Mouse (Mus musculus) liver, embryonic 14.5 days (tissue): Measurements from ENCODE around the gene Fbxw4. TPM values are rescaled to one million over a fixed set of nuclear protein-coding genes. Genes with fewer than 3 reads are reported as not detected.
A peak's percentile ranks its signal among the peaks of the same experiment; 100 is the strongest.

Experiments
- ATAC-seq: fragments of 200-750 bp; cut with Nextera tagmentation; 2 replicates; pipeline ENCODE4 v1.8.0; 2017; ENCODE audit warnings: moderate number of reproducible peaks, mild to moderate bottlenecking, moderate library complexity; ENCODE audit not compliant: insufficient read depth
- DNase-seq, 3 experiments: peaks; one replicate each; pipeline ENCODE4 v3.0.0-alpha.2; 2012 to 2013; ENCODE audit warnings: low read depth in 3 of 3, low spot score in 3 of 3
- H3K27ac ChIP-seq: fragments of 300-500 bp; sonication (generic); 2 replicates; pipeline ENCODE4 v1.5.1; 2014; ENCODE audit warnings: moderate library complexity, mild to moderate bottlenecking, control low read depth, inconsistent platforms
- H3K27me3 ChIP-seq: fragments of 300-500 bp; sonication (generic); 2 replicates; pipeline ENCODE4 v1.6.1; 2014; ENCODE audit warnings: mild to moderate bottlenecking, low read length, moderate library complexity; ENCODE audit not compliant: control insufficient read depth, insufficient read depth
- H3K36me3 ChIP-seq: fragments of 300-500 bp; sonication (generic); replicated peaks from 2 replicates; pipeline ENCODE4 v1.6.1; 2014; ENCODE audit warnings: low read depth; ENCODE audit not compliant: control insufficient read depth, insufficient read depth
- H3K4me1 ChIP-seq, 2 experiments: fragments of 200-500 bp in 1 of 2; fragments of 300-500 bp in 1 of 2; sonication (generic) in 1 of 2; replicated peaks; 2 replicates each; pipeline ENCODE4 v1.6.1; 2012 to 2014; ENCODE audit warnings: antibody characterized with exemption in 1 of 2, inconsistent platforms in 1 of 2, low read length in 1 of 2; ENCODE audit not compliant: control insufficient read depth in 2 of 2, insufficient read depth in 2 of 2
- H3K4me2 ChIP-seq: fragments of 300-500 bp; sonication (generic); 2 replicates; pipeline ENCODE4 v1.6.1; 2014; ENCODE audit warnings: low read depth, mild to moderate bottlenecking, control low read depth, moderate library complexity
- H3K4me3 ChIP-seq, 2 experiments: fragments of 200-500 bp in 1 of 2; fragments of 300-500 bp in 1 of 2; sonication (generic) in 1 of 2; 2 replicates each; pipeline ENCODE4 v1.5.1; 2012 to 2014; ENCODE audit warnings: low read depth in 2 of 2, low read length in 2 of 2, mild to moderate bottlenecking in 2 of 2, control low read depth in 1 of 2, inconsistent platforms in 1 of 2, moderate library complexity in 1 of 2; ENCODE audit not compliant: insufficient read depth in 1 of 2
- H3K9ac ChIP-seq: fragments of 300-500 bp; sonication (generic); replicated peaks from 2 replicates; pipeline ENCODE4 v1.6.1; 2014; ENCODE audit warnings: mild to moderate bottlenecking, control low read depth, moderate library complexity
- H3K9me3 ChIP-seq: fragments of 300-500 bp; sonication (generic); 2 replicates; pipeline ENCODE4 v1.6.1; 2016; ENCODE audit warnings: low read length, mixed read lengths; ENCODE audit not compliant: control insufficient read depth
- CTCF ChIP-seq: IDR thresholded peaks from 2 replicates; pipeline ENCODE4 v1.5.1; 2016; ENCODE audit warnings: antibody characterized with exemption, low read depth, control low read depth
- EP300 ChIP-seq: IDR thresholded peaks from 2 replicates; pipeline ENCODE4 v1.6.1; 2016; ENCODE audit warnings: antibody characterized with exemption, low read depth
- WGBS: fragments of 180-500 bp; shearing (Covaris S2); extraction: QIAGEN DNeasy Blood & Tissue Kit; methylation state at CpG from one replicate; pipeline ENCODE4 v1.1.7; 2014; ENCODE audit not compliant: insufficient replicate concordance; 5-methylcytosine and 5-hydroxymethylcytosine counted together
- polyA plus RNA-seq, 2 experiments: library from polyadenylated mRNA; depleted of rRNA in 1 of 2; stranded (reverse) in 1 of 2; unstranded in 1 of 2; fragments of >200 nt; fragmentation: Nextera tagmentation in 1 of 2; extraction: Ambion mirVana in 1 of 2; gene quantifications; 2 replicates each; pipeline versions ENCODE4 v1.2.1 to v1.2.3; 2012 to 2014

Gene Fbxw4
- polyA plus RNA-seq, 2 experiments = 2.5 to 14.5 TPM

GRCm38 (mm10) chr19:45616735-45617134, 43.4 kb downstream of the Fbxw4 start:
- no peak for DNase-seq
- H3K4me3 ChIP-seq = no peak overlapping the region
- H3K27ac ChIP-seq = no peak overlapping the region
- H3K36me3 ChIP-seq = no peaks in the 10 kb centered on the region
- H3K9me3 ChIP-seq = no peaks in the 10 kb centered on the region
- WGBS = 60% methylated on average over 7 of the region's 7 CpGs
- H3K27me3 ChIP-seq = no peaks in the 10 kb centered on the region
- no peak overlapping the region for H3K9ac ChIP-seq
- H3K4me2 ChIP-seq = no peak overlapping the region
- peaks cover 0 to 3% of the 10 kb centered on the region in 2 experiments; a peak in 3 of 4 replicates for H3K4me1 ChIP-seq
- ATAC-seq = no peak
- TF ChIP-seq EP300 = no peak
- TF ChIP-seq CTCF = no peak

GRCm38 (mm10) chr19:45616214-45616518, 43.9 kb downstream of the Fbxw4 start:
- Histone ChIP-seq H3K36me3 (no peaks in the 10 kb centered on the region), H3K4me3 (no peak overlapping the region), H3K27me3 (no peaks in the 10 kb centered on the region), H3K27ac (no peak overlapping the region), H3K9ac (no peak overlapping the region), H3K4me2 (no peak overlapping the region), H3K4me1 (peaks cover 0 to 3% of the 10 kb centered on the region in 2 experiments; a peak in 3 of 4 replicates), H3K9me3 (no peaks in the 10 kb centered on the region)
- 82% methylated on average over 4 of the region's 4 CpGs for WGBS
- DNase-seq (no peak), ATAC-seq (no peak)
- no peak for TF ChIP-seq CTCF
- no peak for TF ChIP-seq EP300

GRCm38 (mm10) chr19:45615415-45616213, 44.5 kb downstream of the Fbxw4 start:
- WGBS = 69% methylated on average over 12 of the region's 12 CpGs
- Histone ChIP-seq H3K4me2 (no peak overlapping the region), H3K27ac (no peak overlapping the region), H3K4me3 (no peak overlapping the region), H3K4me1 (peaks cover 0 to 3% of the 10 kb centered on the region in 2 experiments; a peak in 3 of 4 replicates), H3K27me3 (no peaks in the 10 kb centered on the region), H3K9me3 (no peaks in the 10 kb centered on the region), H3K36me3 (no peaks in the 10 kb centered on the region), H3K9ac (no peak overlapping the region)
- TF ChIP-seq EP300 (no peak), CTCF (no peak)
- DNase-seq (no peak), ATAC-seq (peak; percentile 70)

GRCm38 (mm10) chr19:45614928-45615327, 45.2 kb downstream of the Fbxw4 start:
- ATAC-seq = 0 out of 2 replicates have a peak, but pooled peaks have one; percentile 26

GRCm38 (mm10) chr19:45614375-45614774, 45.7 kb downstream of the Fbxw4 start:
- WGBS = 75% methylated on average over 8 of the region's 8 CpGs
- Histone ChIP-seq H3K36me3 (no peaks in the 10 kb centered on the region), H3K9ac (no peak overlapping the region), H3K4me1 (peaks cover 0 to 3% of the 10 kb centered on the region in 2 experiments; a peak in 3 of 4 replicates), H3K27ac (no peak overlapping the region), H3K27me3 (no peaks in the 10 kb centered on the region), H3K9me3 (no peaks in the 10 kb centered on the region), H3K4me2 (no peak overlapping the region), H3K4me3 (no peak overlapping the region)
- DNase-seq = no peak
- no peak for ATAC-seq
- TF ChIP-seq CTCF = no peak

More at GRCm38 (mm10) chr19:45614928-45615327, 45.2 kb downstream of the Fbxw4 start:
- no peak overlapping the region for H3K27ac ChIP-seq
- TF ChIP-seq EP300 (no peak), CTCF (no peak)
- no peak overlapping the region for H3K4me3 ChIP-seq
- H3K27me3 ChIP-seq = no peaks in the 10 kb centered on the region
- 64% methylated on average over 3 of the region's 3 CpGs for WGBS
- H3K4me1 ChIP-seq = peaks cover 0 to 3% of the 10 kb centered on the region in 2 experiments; a peak in 3 of 4 replicates
- no peaks in the 10 kb centered on the region for H3K36me3 ChIP-seq
- no peak overlapping the region for H3K4me2 ChIP-seq
- H3K9me3 ChIP-seq = no peaks in the 10 kb centered on the region
- no peak overlapping the region for H3K9ac ChIP-seq
- no peak for DNase-seq
